Mouse (Mus musculus): ENCODE measurements around the gene Smug1.

- no peak for TF ChIP-seq CTCF (IDR thresholded peaks at IDR 0.05; ENCODE audit: control insufficient read depth, insufficient read depth, low read length)
- TF ChIP-seq POLR2A (IDR thresholded peaks at IDR 0.05; ENCODE audit: borderline replicate concordance, control insufficient read depth, low read depth, low read length): no peak
Observed at GRCm38 (mm10) chr15:103133761-103134160, 33.1 kb downstream of the Smug1 start.
